Mouse (Mus musculus): ENCODE measurements around the gene Clta. TPM values are rescaled to one million over a fixed set of nuclear protein-coding genes. Genes with fewer than 3 reads are reported as not detected.

The Clta gene
- total and polyA plus RNA-seq, 2 experiments from 2014 or later, result 377 to 579 TPM

DNA sequence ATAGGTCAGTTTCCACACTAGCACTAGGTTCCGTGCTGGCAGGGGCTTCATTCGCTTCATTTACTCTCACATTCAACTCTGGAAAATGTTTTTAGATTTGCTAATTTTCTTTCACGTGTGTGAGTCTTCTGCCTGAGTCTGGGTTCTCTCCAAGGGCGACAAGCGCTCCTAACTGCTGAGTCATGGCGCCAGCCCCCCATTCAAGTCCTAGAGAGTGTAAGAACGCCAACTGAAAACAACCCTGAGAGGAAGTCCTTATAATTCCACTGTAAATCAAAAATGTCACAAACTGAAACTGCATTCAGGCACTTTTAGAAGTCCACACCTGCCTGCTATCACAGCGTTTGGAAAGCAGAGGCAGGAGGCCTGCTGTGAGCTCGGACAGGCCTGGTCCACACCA lies 57.8 kb downstream of the Clta start:
- Histone ChIP-seq H3K36me3 (ENCODE audit: insufficient read depth) (peaks cover 18% of the 10 kb centered on the region), H3K9me3 (ENCODE audit: low read length) (no peaks in the 10 kb centered on the region), H3K9ac (no peak overlapping the region), H3K4me2 (ENCODE audit: low read depth) (no peak overlapping the region), H3K4me1 (ENCODE audit: insufficient read depth) (no peaks in the 10 kb centered on the region), H3K4me3 (ENCODE audit: low read depth, low read length) (no peak overlapping the region), H3K27ac (ENCODE audit: low read depth, low read length) (no peak overlapping the region), H3K27me3 (ENCODE audit: insufficient read depth, low read length) (no peaks in the 10 kb centered on the region)
- DNase-seq, result no peak
- 56% methylated on average over 9 of the region's 9 CpGs for WGBS
- no peak for ATAC-seq
- no peak for TF ChIP-seq CTCF (IDR thresholded peaks at IDR 0.05; ENCODE audit: low read depth)

DNA sequence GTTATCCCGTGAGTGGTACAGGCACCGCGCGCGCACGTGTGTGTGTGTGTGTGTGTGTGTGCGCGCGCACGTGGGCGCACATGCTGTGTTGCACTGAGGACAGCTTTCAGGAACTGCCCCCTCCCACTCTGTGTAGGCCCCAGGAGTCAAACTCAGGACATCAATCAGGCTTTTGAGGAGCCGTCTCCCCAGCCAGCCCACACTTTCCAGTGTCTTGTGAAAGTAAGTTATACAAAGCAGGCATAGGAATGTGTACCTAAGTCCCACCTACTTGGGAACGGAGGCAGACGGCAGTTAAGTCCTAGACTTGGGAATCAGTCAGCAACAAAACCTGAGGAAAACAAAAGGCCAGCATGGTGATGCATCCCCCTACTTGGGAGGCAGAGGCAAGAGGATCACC lies 58.6 kb downstream of the Clta start:
- DNase-seq, result no peak
- H3K9ac ChIP-seq, result no peak overlapping the region
- H3K4me3 ChIP-seq (ENCODE audit: low read depth, low read length), result no peak overlapping the region
- H3K36me3 ChIP-seq (ENCODE audit: insufficient read depth), result peaks cover 18% of the 10 kb centered on the region
- no peak overlapping the region for H3K27ac ChIP-seq (ENCODE audit: low read depth, low read length)
- ATAC-seq, result no peak
- H3K4me1 ChIP-seq (ENCODE audit: insufficient read depth), result no peaks in the 10 kb centered on the region
- H3K9me3 ChIP-seq (ENCODE audit: low read length), result no peaks in the 10 kb centered on the region
- H3K4me2 ChIP-seq (ENCODE audit: low read depth), result no peak overlapping the region
- no peak for TF ChIP-seq CTCF (IDR thresholded peaks at IDR 0.05; ENCODE audit: low read depth)
- WGBS, result 88% methylated on average over 14 of the region's 14 CpGs
- H3K27me3 ChIP-seq (ENCODE audit: insufficient read depth, low read length), result no peaks in the 10 kb centered on the region

DNA sequence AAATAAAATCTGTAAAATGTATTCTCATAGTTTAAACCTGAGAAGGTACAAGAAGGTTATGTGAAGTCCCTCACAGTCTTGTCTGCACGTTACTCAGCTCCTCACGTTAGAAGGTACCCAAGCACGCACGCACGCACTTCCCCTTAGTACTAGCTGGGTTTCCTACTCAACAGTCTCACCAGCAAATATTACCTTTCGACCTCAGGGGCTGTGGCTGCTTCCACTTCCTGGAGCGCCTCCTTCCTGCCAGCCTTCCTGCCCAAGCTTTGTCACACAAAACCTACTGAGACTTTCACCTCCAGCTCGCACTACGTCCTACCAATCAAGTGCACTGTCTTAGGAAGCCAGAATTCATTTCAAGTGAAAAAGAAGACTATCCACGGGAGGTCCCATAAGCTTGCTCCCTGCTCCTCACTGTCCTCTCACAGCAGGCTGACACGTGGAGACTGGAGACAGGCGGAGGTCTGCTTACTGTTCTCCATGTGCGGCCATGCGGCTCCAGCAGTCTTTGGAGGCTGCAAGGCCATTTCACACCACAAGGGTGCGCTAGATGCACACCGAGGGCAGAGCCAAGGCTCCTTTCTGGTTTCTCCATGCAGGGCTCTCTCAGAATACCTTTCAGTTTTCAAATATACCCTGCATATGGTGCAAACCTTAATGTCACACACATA lies 61.2 kb downstream of the Clta start:
- Histone ChIP-seq H3K27ac (ENCODE audit: low read depth, low read length) (no peak overlapping the region), H3K27me3 (ENCODE audit: insufficient read depth, low read length) (no peaks in the 10 kb centered on the region), H3K9me3 (ENCODE audit: low read length) (no peaks in the 10 kb centered on the region), H3K4me2 (ENCODE audit: low read depth) (no peak overlapping the region; the same call in 1 of the 2 replicates), H3K9ac (no peak overlapping the region), H3K4me1 (ENCODE audit: insufficient read depth) (no peaks in the 10 kb centered on the region), H3K4me3 (ENCODE audit: low read depth, low read length) (no peak overlapping the region), H3K36me3 (ENCODE audit: insufficient read depth) (peaks cover 9% of the 10 kb centered on the region; the same call in 1 of the 2 replicates)
- TF ChIP-seq CTCF (IDR thresholded peaks at IDR 0.05; ENCODE audit: low read depth), result peak; percentile 98
- ATAC-seq (peak; percentile 82), DNase-seq (peak; percentile 90)
- 42% methylated on average over 16 of the region's 16 CpGs for WGBS

DNA sequence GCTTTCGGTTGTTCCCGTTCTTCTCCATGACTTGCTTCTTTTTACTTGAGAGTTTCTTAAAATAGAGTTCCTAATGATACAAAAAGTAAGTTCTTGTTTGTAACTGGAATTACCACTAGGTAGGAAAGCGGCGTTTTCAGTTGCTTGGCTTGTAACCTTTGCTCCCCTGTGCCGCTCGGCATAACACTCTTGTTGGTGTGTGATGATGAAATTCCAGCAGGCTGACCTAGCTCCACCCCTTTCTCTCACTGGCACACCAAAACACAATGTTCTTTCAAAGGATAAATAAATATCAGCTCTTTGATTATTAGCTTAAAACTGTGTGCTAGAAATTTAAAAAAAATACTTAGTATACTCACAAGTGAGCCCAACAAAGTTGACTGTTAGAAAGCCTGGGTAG lies 62.6 kb downstream of the Clta start:
- Histone ChIP-seq H3K4me3 (ENCODE audit: low read depth, low read length) (no peak overlapping the region), H3K27ac (ENCODE audit: low read depth, low read length) (no peak overlapping the region), H3K9me3 (ENCODE audit: low read length) (no peaks in the 10 kb centered on the region), H3K4me1 (ENCODE audit: insufficient read depth) (peaks cover 9% of the 10 kb centered on the region; the same call in 1 of the 2 replicates), H3K4me2 (ENCODE audit: low read depth) (no peak overlapping the region), H3K27me3 (ENCODE audit: insufficient read depth, low read length) (no peaks in the 10 kb centered on the region), H3K9ac (no peak overlapping the region), H3K36me3 (ENCODE audit: insufficient read depth) (peaks cover 9% of the 10 kb centered on the region; the same call in 1 of the 2 replicates)
- WGBS, result 89% methylated on average over 6 of the region's 6 CpGs
- DNase-seq (no peak), ATAC-seq (no peak)
- no peak for TF ChIP-seq CTCF (IDR thresholded peaks at IDR 0.05; ENCODE audit: low read depth)

DNA sequence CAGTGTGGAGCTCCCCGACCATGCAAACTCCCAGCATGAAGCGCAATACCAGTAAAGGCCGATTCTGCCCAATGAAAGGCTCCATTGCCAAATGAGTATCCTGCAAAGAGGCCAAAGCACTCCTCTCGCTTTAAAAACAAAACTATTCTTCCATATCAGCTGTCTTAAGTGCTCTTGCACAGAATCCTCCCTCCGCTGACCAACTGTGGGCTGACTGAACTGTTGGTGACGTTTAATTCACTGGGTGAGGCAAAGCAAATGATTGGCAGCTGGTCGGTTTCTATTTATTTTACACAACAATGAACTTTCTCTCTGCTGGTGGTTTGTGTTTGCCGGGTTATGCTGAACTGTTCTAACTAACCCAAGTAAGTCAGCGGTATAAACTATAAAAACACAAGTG lies 64.5 kb downstream of the Clta start:
- Histone ChIP-seq H3K9me3 (ENCODE audit: low read length) (no peaks in the 10 kb centered on the region), H3K9ac (no peak overlapping the region), H3K27ac (ENCODE audit: low read depth, low read length) (no peak overlapping the region), H3K27me3 (ENCODE audit: insufficient read depth, low read length) (no peaks in the 10 kb centered on the region), H3K36me3 (ENCODE audit: insufficient read depth) (no peaks in the 10 kb centered on the region), H3K4me1 (ENCODE audit: insufficient read depth) (peaks cover 9% of the 10 kb centered on the region; the same call in 1 of the 2 replicates), H3K4me2 (ENCODE audit: low read depth) (no peak overlapping the region), H3K4me3 (ENCODE audit: low read depth, low read length) (no peak overlapping the region)
- ATAC-seq, result no peak
- no peak for TF ChIP-seq CTCF (IDR thresholded peaks at IDR 0.05; ENCODE audit: low read depth)
- DNase-seq, result no peak
- WGBS, result 36% methylated on average over 9 of the region's 9 CpGs

DNA sequence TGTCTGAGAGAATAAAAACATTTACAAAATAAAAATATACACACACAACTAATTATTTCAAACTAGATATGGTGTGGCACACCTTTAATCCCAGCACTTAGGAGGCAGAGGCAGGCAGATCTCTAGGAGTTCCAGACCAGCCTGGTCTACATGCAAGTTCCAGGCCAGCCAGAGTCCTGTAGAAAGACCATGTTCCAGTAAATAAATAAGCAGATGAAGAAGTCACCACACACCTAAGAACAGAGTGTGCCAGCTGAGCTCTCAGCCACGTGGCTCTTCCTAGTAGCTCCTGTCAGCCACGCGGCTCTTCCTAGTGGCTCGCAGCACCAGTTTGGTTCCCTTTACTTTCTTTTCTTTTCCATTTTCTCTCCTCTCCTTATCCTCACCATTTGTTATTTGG lies 65.2 kb downstream of the Clta start:
- ATAC-seq (no peak), DNase-seq (no peak)
- no peak overlapping the region for H3K9ac ChIP-seq
- H3K4me2 ChIP-seq (ENCODE audit: low read depth), result no peak overlapping the region
- WGBS, result 94% methylated on average over 4 of the region's 4 CpGs
- H3K9me3 ChIP-seq (ENCODE audit: low read length), result no peaks in the 10 kb centered on the region
- H3K27me3 ChIP-seq (ENCODE audit: insufficient read depth, low read length), result no peaks in the 10 kb centered on the region
- H3K4me3 ChIP-seq (ENCODE audit: low read depth, low read length), result no peak overlapping the region
- no peaks in the 10 kb centered on the region for H3K36me3 ChIP-seq (ENCODE audit: insufficient read depth)
- no peak overlapping the region for H3K27ac ChIP-seq (ENCODE audit: low read depth, low read length)
- TF ChIP-seq CTCF (IDR thresholded peaks at IDR 0.05; ENCODE audit: low read depth), result no peak
- peaks cover 9% of the 10 kb centered on the region; the same call in 1 of the 2 replicates for H3K4me1 ChIP-seq (ENCODE audit: insufficient read depth)

DNA sequence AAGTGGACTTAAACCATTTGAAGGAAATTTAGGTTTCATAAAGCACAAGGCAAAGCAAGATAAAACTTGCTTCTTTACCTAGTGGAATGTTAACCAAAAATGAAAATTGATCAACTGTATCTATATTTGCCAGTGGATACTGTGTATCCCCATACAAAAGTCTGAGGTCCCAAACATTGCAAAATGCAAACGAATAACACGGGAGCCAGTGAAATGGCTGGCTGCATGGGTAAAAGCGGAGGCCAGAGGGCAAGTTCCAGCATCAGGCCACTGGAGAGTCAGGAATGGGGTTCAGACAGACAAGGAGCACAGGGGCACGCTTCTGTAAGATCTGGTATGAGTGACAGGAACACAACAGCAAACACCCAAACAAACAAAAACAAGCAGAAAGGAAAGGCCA lies 66.4 kb downstream of the Clta start:
- WGBS, result 74% methylated on average over 4 of the region's 4 CpGs
- no peak overlapping the region for H3K9ac ChIP-seq
- H3K9me3 ChIP-seq (ENCODE audit: low read length), result no peaks in the 10 kb centered on the region
- peak overlapping the region; percentile 73; the same call in 1 of the 2 replicates for H3K4me2 ChIP-seq (ENCODE audit: low read depth)
- DNase-seq (no peak), ATAC-seq (no peak)
- H3K4me1 ChIP-seq (ENCODE audit: insufficient read depth), result peaks cover 9% of the 10 kb centered on the region; the same call in 1 of the 2 replicates
- no peaks in the 10 kb centered on the region; the same call in 1 of the 2 replicates for H3K27me3 ChIP-seq (ENCODE audit: insufficient read depth, low read length)
- H3K36me3 ChIP-seq (ENCODE audit: insufficient read depth), result no peaks in the 10 kb centered on the region
- TF ChIP-seq CTCF (IDR thresholded peaks at IDR 0.05; ENCODE audit: low read depth), result no peak
- no peak overlapping the region for H3K27ac ChIP-seq (ENCODE audit: low read depth, low read length)
- H3K4me3 ChIP-seq (ENCODE audit: low read depth, low read length), result no peak overlapping the region
